Mouse (Mus musculus) C2C12 (cell line): Measurements from ENCODE around the gene Srgap2. TPM values are rescaled to one million over a fixed set of nuclear protein-coding genes. Genes with fewer than 3 reads are reported as not detected.

Experiments
- H3K27me3 ChIP-seq: one replicate; pipeline ENCODE4 v1.6.1; 2011; ENCODE audit not compliant: control insufficient read depth, insufficient read depth, insufficient read length
- H3K36me3 ChIP-seq: one replicate; pipeline ENCODE4 v1.6.1; 2011; ENCODE audit not compliant: control insufficient read depth, insufficient read depth
- H3K4me3 ChIP-seq: one replicate; pipeline ENCODE4 v1.5.1; 2011; ENCODE audit warnings: mild to moderate bottlenecking, control low read depth; ENCODE audit not compliant: poor library complexity, insufficient read depth, severe bottlenecking
- H3K79me2 ChIP-seq: one replicate; pipeline ENCODE4 v1.6.1; 2011; ENCODE audit not compliant: control insufficient read depth, insufficient read depth
- H3K79me3 ChIP-seq: one replicate; pipeline ENCODE4 v1.6.1; 2011; ENCODE audit warnings: low read depth, control low read depth
- H3ac ChIP-seq: one replicate; pipeline ENCODE3; 2011; ENCODE audit warnings: low read depth; ENCODE audit not compliant: control insufficient read depth, insufficient read length
- CEBPB ChIP-seq: IDR thresholded peaks from one replicate; pipeline ENCODE4 v1.6.1; 2011; ENCODE audit warnings: low read depth, mild to moderate bottlenecking, control low read depth, moderate library complexity
- CTCF ChIP-seq: IDR thresholded peaks from one replicate; pipeline ENCODE4 v1.5.1; 2011; ENCODE audit not compliant: control insufficient read depth, insufficient read depth, insufficient read length
- FOSL1 ChIP-seq: IDR thresholded peaks from one replicate; pipeline ENCODE4 v1.8.0; 2011; ENCODE audit warnings: mild to moderate bottlenecking, low read length; ENCODE audit not compliant: poor library complexity, insufficient read depth, severe bottlenecking
- MAX ChIP-seq: IDR thresholded peaks from one replicate; pipeline ENCODE4 v1.6.1; 2011; ENCODE audit warnings: mild to moderate bottlenecking, control low read depth
- MYOD1 ChIP-seq: IDR thresholded peaks from one replicate; pipeline ENCODE4 v1.6.1; 2011; ENCODE audit warnings: low read depth; ENCODE audit not compliant: control insufficient read depth, insufficient read length
- MYOG ChIP-seq: IDR thresholded peaks from one replicate; pipeline ENCODE4 v1.6.1; 2011; ENCODE audit not compliant: control insufficient read depth, insufficient read length; ENCODE audit errors: extremely low read depth
- USF1 ChIP-seq: IDR thresholded peaks from one replicate; pipeline ENCODE4 v1.6.1; 2011; ENCODE audit warnings: low read depth, mild to moderate bottlenecking, control low read depth, moderate library complexity
- polyA plus RNA-seq: library from polyadenylated mRNA; unstranded; fragments of >200 nt; fragmentation: generic; extraction: Trizol; gene quantifications from one replicate; pipeline ENCODE4 v1.2.1, GENCODE M21; 2012; ENCODE audit warnings: missing spikeins

Gene Srgap2
- polyA plus RNA-seq, 1 experiment = 10.5 TPM

DNA sequence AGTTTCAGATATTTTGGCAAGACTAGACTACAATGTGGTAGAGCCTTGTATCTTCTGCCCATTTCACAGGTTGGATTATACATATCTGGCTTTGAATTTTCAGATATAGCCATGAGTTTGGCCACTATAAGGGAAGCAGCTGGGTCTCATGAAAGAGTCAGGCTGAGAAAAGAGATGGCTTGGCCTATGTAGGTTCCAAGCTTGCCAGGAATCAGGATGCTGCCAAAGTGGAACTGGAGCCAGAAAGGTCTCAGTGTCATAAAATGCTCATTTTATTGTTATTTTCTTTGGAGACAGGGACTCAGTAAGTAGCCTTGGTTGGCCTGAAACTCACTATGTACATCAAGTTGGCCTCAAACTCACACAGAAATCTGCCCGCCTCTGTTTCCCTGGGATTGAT is 200.0 kb downstream of the Srgap2 start:
- Histone ChIP-seq H3K27me3 (no peaks in the 10 kb centered on the region), H3K36me3 (peaks cover 17% of the 10 kb centered on the region), H3K79me2 (no peaks in the 10 kb centered on the region), H3ac (no peak overlapping the region), H3K4me3 (no peak overlapping the region), H3K79me3 (no peaks in the 10 kb centered on the region)
- no peak for TF ChIP-seq MYOG
- no peak for TF ChIP-seq FOSL1
- TF ChIP-seq MYOD1 = no peak
- TF ChIP-seq USF1 = no peak
- TF ChIP-seq CEBPB = no peak
- TF ChIP-seq MAX = no peak
- TF ChIP-seq CTCF = no peak

DNA sequence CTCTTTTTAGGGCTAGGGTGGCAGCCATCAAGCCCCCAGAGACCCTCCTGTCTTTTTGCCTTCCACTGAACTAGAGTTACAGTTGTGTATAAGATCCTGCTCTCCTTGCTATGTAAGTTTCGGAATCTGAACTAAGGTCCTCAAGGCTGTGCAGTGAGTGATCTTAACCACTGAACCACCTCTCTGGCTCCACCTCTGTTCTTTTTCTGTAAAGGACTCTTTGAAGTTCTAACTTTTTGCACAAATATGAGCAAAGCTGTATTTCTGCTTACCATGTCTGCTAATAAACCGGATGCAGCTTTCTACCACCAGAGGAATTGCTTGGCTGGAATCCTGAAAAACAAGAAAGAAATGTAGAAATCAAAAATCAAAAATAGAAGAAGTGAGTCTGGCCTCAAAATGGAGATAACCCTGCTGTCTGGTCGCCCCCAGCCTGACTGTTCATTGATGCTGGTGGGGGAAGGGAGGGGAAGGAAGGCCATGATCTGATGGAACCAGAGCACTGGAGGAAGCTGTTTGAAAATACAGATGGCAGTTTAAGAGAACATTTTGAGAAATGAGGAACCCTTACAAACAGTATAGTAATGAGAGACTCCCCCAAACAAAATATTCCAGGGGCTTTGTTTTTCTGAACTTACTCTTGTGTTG is 202.2 kb downstream of the Srgap2 start:
- Histone ChIP-seq H3K36me3 (peaks cover 20% of the 10 kb centered on the region), H3K79me2 (no peaks in the 10 kb centered on the region)
- TF ChIP-seq FOSL1 = no peak
- no peak for TF ChIP-seq MAX
- TF ChIP-seq USF1 = no peak
- no peak for TF ChIP-seq CTCF
- no peak for TF ChIP-seq MYOD1
- TF ChIP-seq MYOG = no peak
- no peak for TF ChIP-seq CEBPB

DNA sequence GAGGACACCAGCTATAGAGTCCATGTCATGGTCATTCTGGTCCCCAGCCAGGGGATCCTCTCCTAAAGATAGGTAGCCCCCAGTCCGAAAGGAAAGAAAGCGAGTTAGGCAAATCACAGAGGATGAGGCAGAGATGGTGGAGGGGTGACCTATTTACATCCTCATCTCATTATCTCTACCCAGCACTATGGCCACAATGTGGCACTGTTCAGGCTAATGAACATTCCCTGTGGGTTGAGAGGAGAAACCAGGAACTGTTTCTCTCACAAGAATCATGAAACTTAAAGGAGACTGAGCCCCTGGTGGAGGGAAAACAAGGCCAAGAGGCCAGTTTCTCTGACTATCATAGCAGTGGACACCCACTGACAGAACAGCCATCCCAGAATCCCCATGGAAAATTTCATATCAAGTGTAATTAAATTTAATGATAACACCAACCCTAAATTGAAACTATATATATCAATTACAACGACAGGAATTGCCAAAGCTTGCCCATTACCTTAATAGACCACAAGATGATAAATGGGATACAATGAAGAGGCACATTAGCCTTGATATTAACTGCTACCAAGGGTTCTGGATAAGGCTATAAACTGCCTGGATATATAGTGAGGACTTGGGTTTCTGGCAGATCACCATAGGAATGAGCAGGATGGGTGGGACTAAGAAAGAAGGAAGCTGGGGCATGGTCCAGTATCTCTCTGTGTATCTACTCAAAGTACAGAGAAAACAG is 207.4 kb downstream of the Srgap2 start:
- Histone ChIP-seq H3K79me2 (no peaks in the 10 kb centered on the region), H3K79me3 (no peaks in the 10 kb centered on the region), H3K4me3 (no peak overlapping the region), H3K36me3 (peaks cover 44% of the 10 kb centered on the region), H3ac (no peak overlapping the region), H3K27me3 (no peaks in the 10 kb centered on the region)
- TF ChIP-seq MAX (no peak), MYOG (no peak), CEBPB (no peak), CTCF (no peak), MYOD1 (no peak), USF1 (no peak), FOSL1 (no peak)

More for the DNA sequence above, 202.2 kb downstream of the Srgap2 start:
- Histone ChIP-seq H3K4me3 (no peak overlapping the region), H3K27me3 (no peaks in the 10 kb centered on the region), H3K79me3 (no peaks in the 10 kb centered on the region), H3ac (no peak overlapping the region)

DNA sequence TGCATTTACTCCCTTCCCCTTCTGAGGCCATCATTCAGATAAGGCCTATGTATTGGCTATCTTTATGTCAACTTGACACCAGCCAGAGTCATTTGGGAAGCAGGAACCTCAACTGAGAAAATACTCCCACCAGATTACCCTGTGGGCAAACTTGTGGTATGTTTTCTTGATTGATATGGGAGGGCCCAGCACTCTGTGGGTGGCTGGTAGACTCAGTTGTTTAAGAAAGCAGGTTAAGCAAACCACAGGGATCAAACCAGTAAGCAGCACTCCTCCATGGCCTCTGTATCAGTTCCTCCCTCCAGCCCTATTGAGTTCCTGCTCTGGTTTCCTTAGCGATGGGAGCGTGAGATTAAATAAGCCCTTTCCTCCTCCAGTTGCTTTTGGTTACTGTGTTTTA is 208.8 kb downstream of the Srgap2 start:
- Histone ChIP-seq H3K36me3 (peaks cover 40% of the 10 kb centered on the region), H3K79me2 (no peaks in the 10 kb centered on the region), H3K27me3 (no peaks in the 10 kb centered on the region), H3K4me3 (no peak overlapping the region), H3K79me3 (no peaks in the 10 kb centered on the region), H3ac (no peak overlapping the region)
- no peak for TF ChIP-seq CTCF
- TF ChIP-seq USF1 = no peak
- no peak for TF ChIP-seq MAX
- TF ChIP-seq CEBPB = no peak

DNA sequence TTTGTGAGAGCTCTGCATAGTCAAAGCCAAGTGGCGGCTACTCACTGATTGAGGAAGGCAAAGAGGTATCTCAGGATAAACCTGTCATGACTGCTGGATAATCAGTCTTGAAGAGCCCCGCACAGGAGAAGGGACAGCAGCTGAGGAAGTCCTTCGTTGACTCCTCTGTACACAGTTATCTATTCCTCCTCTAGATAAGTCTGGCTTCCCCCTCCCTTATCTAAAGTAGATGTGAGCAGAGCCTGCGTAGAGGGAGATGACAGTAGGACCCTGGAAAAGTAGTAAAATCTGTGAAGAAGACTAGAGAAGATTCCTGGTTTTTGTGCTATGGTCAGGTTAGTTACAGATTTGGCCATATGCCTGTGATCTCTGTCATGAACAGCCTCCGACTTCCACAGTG is 209.5 kb downstream of the Srgap2 start:
- H3K79me3 ChIP-seq = no peaks in the 10 kb centered on the region
- TF ChIP-seq MYOD1 (no peak), CEBPB (no peak), MYOG (no peak), FOSL1 (no peak), USF1 (no peak), MAX (no peak), CTCF (no peak)
- H3K79me2 ChIP-seq = no peaks in the 10 kb centered on the region
- H3K4me3 ChIP-seq = no peak overlapping the region
- H3ac ChIP-seq = no peak overlapping the region
- H3K36me3 ChIP-seq = peaks cover 40% of the 10 kb centered on the region
- no peaks in the 10 kb centered on the region for H3K27me3 ChIP-seq
